Mouse (Mus musculus): ENCODE data around the gene Igf2r.
A peak's percentile ranks its signal among the peaks of the same experiment; 100 is the strongest.

The Igf2r gene

GRCm38 (mm10) chr17:12782861-12783847, 13.7 kb upstream of the Igf2r start:
- DNase-seq (ENCODE audit: low spot score in 2 of 2), result no peak

GRCm38 (mm10) chr17:12781101-12781500, 11.6 kb upstream of the Igf2r start:
- DNase-seq (ENCODE audit: low spot score in 2 of 2), result peak in 1 of 2 experiments; percentile 61

- peak in 1 of 2 experiments; percentile 47 for DNase-seq (ENCODE audit: low spot score in 2 of 2)
These were observed 10.7 kb upstream of the Igf2r start for GRCm38 (mm10) chr17:12780125-12780524.

GRCm38 (mm10) chr17:12779442-12779841, 10.0 kb upstream of the Igf2r start:
- DNase-seq (ENCODE audit: low spot score in 2 of 2), result no peak

- DNase-seq (ENCODE audit: low spot score in 2 of 2), result no peak
These were observed 4.5 kb upstream of the Igf2r start for GRCm38 (mm10) chr17:12773956-12774355.

- no peak for DNase-seq (ENCODE audit: low spot score in 2 of 2)
These were observed 1.0 kb upstream of the Igf2r start for GRCm38 (mm10) chr17:12770500-12770899.

GRCm38 (mm10) chr17:12768415-12769379, 767 bp downstream of the Igf2r start:
- DNase-seq (ENCODE audit: low spot score in 2 of 2), result no peak

- no peak for DNase-seq (ENCODE audit: low spot score in 2 of 2)
These were observed 2.1 kb downstream of the Igf2r start for GRCm38 (mm10) chr17:12767294-12767852.

GRCm38 (mm10) chr17:12763412-12763811, 6.1 kb downstream of the Igf2r start:
- DNase-seq (ENCODE audit: low spot score in 2 of 2), result no peak

- no peak for DNase-seq (ENCODE audit: low spot score in 2 of 2)
These were observed 8.9 kb downstream of the Igf2r start for GRCm38 (mm10) chr17:12760355-12761146.

GRCm38 (mm10) chr17:12759646-12760074, 9.8 kb downstream of the Igf2r start:
- no peak for DNase-seq (ENCODE audit: low spot score in 2 of 2)

GRCm38 (mm10) chr17:12758701-12759455, 10.6 kb downstream of the Igf2r start:
- no peak for DNase-seq (ENCODE audit: low spot score in 2 of 2)

- no peak for DNase-seq (ENCODE audit: low spot score in 2 of 2)
These were observed 11.5 kb downstream of the Igf2r start for GRCm38 (mm10) chr17:12757990-12758389.

- DNase-seq (ENCODE audit: low spot score in 2 of 2), result no peak
These were observed 12.3 kb downstream of the Igf2r start for GRCm38 (mm10) chr17:12757161-12757560.

- DNase-seq (ENCODE audit: low spot score in 2 of 2), result no peak
These were observed 13.5 kb downstream of the Igf2r start for GRCm38 (mm10) chr17:12755951-12756350.

GRCm38 (mm10) chr17:12755146-12755545, 14.3 kb downstream of the Igf2r start:
- DNase-seq (ENCODE audit: low spot score in 2 of 2), result no peak

GRCm38 (mm10) chr17:12754243-12755007, 15.0 kb downstream of the Igf2r start:
- DNase-seq (ENCODE audit: low spot score in 2 of 2), result no peak

GRCm38 (mm10) chr17:12753050-12753449, 16.4 kb downstream of the Igf2r start:
- DNase-seq (ENCODE audit: low spot score in 2 of 2), result no peak

GRCm38 (mm10) chr17:12751641-12752040, 17.8 kb downstream of the Igf2r start:
- DNase-seq (ENCODE audit: low spot score in 2 of 2), result no peak
